Mouse (Mus musculus) ZHBTc4 (cell line): ENCODE data around the gene Akp3.

Source experiments
- DNase-seq: peaks from one replicate; pipeline ENCODE4 v3.0.0-alpha.2; 2011; ENCODE audit warnings: low read depth, low spot score

Akp3 gene

GRCm38 (mm10) chr1:87154501-87155120, 29.8 kb downstream of the Akp3 start:
- peak; percentile 60 for DNase-seq

GRCm38 (mm10) chr1:87155531-87156198, 30.9 kb downstream of the Akp3 start:
- DNase-seq, result peak; percentile 71

- DNase-seq, result peak; percentile 52
Measured at GRCm38 (mm10) chr1:87156199-87156587, 31.4 kb downstream of the Akp3 start, which contains the start of gene Ecel1. Gene Ecel1, minus strand, starts transcription at chr1:87156521.

GRCm38 (mm10) chr1:87159396-87159795, 34.6 kb downstream of the Akp3 start:
- DNase-seq, result no peak

GRCm38 (mm10) chr1:87164164-87164795, 39.5 kb downstream of the Akp3 start:
- no peak for DNase-seq

- no peak for DNase-seq
Measured at GRCm38 (mm10) chr1:87164796-87165184, 40.0 kb downstream of the Akp3 start.

- no peak for DNase-seq
Measured at GRCm38 (mm10) chr1:87170458-87170857, 45.7 kb downstream of the Akp3 start.

- no peak for DNase-seq
Measured at GRCm38 (mm10) chr1:87171312-87171711, 46.5 kb downstream of the Akp3 start.

GRCm38 (mm10) chr1:87172316-87172715, 47.5 kb downstream of the Akp3 start:
- DNase-seq, result no peak

- DNase-seq, result peak; percentile 89
Measured at GRCm38 (mm10) chr1:87174006-87174955, 49.5 kb downstream of the Akp3 start.

GRCm38 (mm10) chr1:87175852-87176292, 51.1 kb downstream of the Akp3 start:
- peak; percentile 81 for DNase-seq
